Mouse (Mus musculus) heart, postnatal 0 days (tissue): ENCODE results near the gene Scn4a.

Experiments used
- CTCF ChIP-seq: IDR thresholded peaks from 2 replicates; pipeline ENCODE4 v1.5.1; 2016; ENCODE audit warnings: antibody characterized with exemption, control low read depth, low read depth
- EP300 ChIP-seq: IDR thresholded peaks from 2 replicates; pipeline ENCODE4 v1.6.1; 2016; ENCODE audit warnings: antibody characterized with exemption, low read depth

- no peak for TF ChIP-seq CTCF
- no peak for TF ChIP-seq EP300
These were observed 66.1 kb downstream of the Scn4a start for GRCm38 (mm10) chr11:106286987-106287386.
